Mouse (Mus musculus) lung, postnatal 25 days (tissue): ENCODE data around the gene 2310022B05Rik.

Experiments
- DNase-seq: peaks from one replicate; pipeline ENCODE4 v3.0.0; 2022; ENCODE audit warnings: low spot score

The 2310022B05Rik gene

GRCm38 (mm10) chr8:124661781-124662180, 1.4 kb downstream of the 2310022B05Rik start:
- DNase-seq: no peak

GRCm38 (mm10) chr8:124658415-124658814, 4.8 kb downstream of the 2310022B05Rik start:
- DNase-seq: no peak

- DNase-seq: no peak
Measured at GRCm38 (mm10) chr8:124657961-124658360, 5.2 kb downstream of the 2310022B05Rik start.

- no peak for DNase-seq
Measured at GRCm38 (mm10) chr8:124653568-124654475, 9.3 kb downstream of the 2310022B05Rik start.

- DNase-seq: no peak
Measured at GRCm38 (mm10) chr8:124652546-124652945, 10.6 kb downstream of the 2310022B05Rik start.

- no peak for DNase-seq
Measured at GRCm38 (mm10) chr8:124651776-124652175, 11.4 kb downstream of the 2310022B05Rik start.

- no peak for DNase-seq
Measured at GRCm38 (mm10) chr8:124648311-124648710, 14.9 kb downstream of the 2310022B05Rik start.

- DNase-seq: peak; percentile 81
Measured at GRCm38 (mm10) chr8:124643540-124644339, 19.4 kb downstream of the 2310022B05Rik start.

- DNase-seq: no peak
Measured at GRCm38 (mm10) chr8:124641599-124641998, 21.6 kb downstream of the 2310022B05Rik start.

GRCm38 (mm10) chr8:124635247-124635502, 28.0 kb downstream of the 2310022B05Rik start:
- DNase-seq: no peak

GRCm38 (mm10) chr8:124634411-124635246, 28.5 kb downstream of the 2310022B05Rik start:
- DNase-seq: no peak

GRCm38 (mm10) chr8:124633001-124633703, 30.0 kb downstream of the 2310022B05Rik start:
- DNase-seq: peak; percentile 79

GRCm38 (mm10) chr8:124631966-124632365, 31.2 kb downstream of the 2310022B05Rik start:
- DNase-seq: peak; percentile 39

- DNase-seq: no peak
Measured at GRCm38 (mm10) chr8:124630891-124631290, 32.3 kb downstream of the 2310022B05Rik start.

GRCm38 (mm10) chr8:124630489-124630888, 32.7 kb downstream of the 2310022B05Rik start:
- peak; percentile 38 for DNase-seq

- no peak for DNase-seq
Measured at GRCm38 (mm10) chr8:124626251-124626650, 36.9 kb downstream of the 2310022B05Rik start.

GRCm38 (mm10) chr8:124621255-124621654, 41.9 kb downstream of the 2310022B05Rik start:
- DNase-seq: no peak

- peak; percentile 36 for DNase-seq
Measured at GRCm38 (mm10) chr8:124618252-124618651, 44.9 kb downstream of the 2310022B05Rik start.

GRCm38 (mm10) chr8:124617266-124617869, 45.8 kb downstream of the 2310022B05Rik start:
- DNase-seq: peak; percentile 83

GRCm38 (mm10) chr8:124614325-124614724, 48.8 kb downstream of the 2310022B05Rik start:
- no peak for DNase-seq

GRCm38 (mm10) chr8:124608972-124609353, 54.2 kb downstream of the 2310022B05Rik start:
- no peak for DNase-seq
